Mouse (Mus musculus) CD8-positive naive resting alpha-beta T cell, adult 2 months (primary cell): ENCODE measurements around the gene Zfp281.
A peak's percentile ranks its signal among the peaks of the same experiment; 100 is the strongest.

Experiments
- DNase-seq, 2 experiments: peaks; one replicate each; pipeline ENCODE4 v3.0.0; 2022; ENCODE audit warnings: low read depth in 2 of 2, low spot score in 2 of 2

The Zfp281 gene

GRCm38 (mm10) chr1:136654385-136654784 is 29.7 kb downstream of the Zfp281 start:
- no peak for DNase-seq

GRCm38 (mm10) chr1:136656619-136657018 is 31.9 kb downstream of the Zfp281 start:
- DNase-seq, result no peak

GRCm38 (mm10) chr1:136658456-136659227 is 33.9 kb downstream of the Zfp281 start:
- DNase-seq, result no peak

DNA sequence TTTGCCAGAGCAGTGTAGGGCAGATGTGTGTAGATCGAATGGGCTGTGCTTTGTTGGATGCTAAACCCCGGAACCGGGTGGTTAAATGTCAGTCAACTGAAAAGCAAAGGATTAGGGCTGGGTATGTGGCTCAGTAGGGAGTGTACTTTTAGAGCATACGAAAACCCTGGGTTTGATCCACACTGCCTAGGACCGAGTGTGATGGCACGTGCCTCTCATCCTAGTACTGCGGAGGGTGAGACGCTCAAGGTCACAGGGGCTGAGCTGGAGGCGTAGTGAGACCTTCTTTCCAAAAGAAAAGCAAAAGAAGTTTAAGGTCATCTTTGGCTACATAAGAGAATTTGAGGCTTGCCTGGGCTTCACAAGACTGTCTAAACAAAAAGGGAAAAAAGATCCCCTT is 34.6 kb downstream of the Zfp281 start:
- DNase-seq, result no peak

GRCm38 (mm10) chr1:136659917-136660316 is 35.2 kb downstream of the Zfp281 start:
- DNase-seq, result no peak

DNA sequence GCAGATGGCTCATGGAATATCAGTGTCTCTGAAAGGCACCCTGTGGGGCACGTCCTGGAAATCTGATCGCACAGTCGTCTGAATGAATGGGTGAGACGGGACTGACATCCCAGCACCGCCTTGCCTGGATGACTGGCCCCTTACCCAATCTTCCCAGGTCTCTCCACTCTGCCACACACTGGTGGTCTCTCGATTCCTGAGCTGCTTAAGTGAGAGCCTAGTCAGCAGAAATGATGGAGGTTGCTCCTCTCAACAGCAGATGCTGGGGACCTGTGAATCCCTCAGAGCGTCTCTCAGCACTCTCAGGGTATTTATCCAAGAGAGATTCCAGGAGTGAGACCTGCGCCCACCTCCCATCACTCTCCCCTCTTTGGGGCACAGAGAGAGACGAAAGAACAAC is 36.8 kb downstream of the Zfp281 start:
- DNase-seq, result no peak

DNA sequence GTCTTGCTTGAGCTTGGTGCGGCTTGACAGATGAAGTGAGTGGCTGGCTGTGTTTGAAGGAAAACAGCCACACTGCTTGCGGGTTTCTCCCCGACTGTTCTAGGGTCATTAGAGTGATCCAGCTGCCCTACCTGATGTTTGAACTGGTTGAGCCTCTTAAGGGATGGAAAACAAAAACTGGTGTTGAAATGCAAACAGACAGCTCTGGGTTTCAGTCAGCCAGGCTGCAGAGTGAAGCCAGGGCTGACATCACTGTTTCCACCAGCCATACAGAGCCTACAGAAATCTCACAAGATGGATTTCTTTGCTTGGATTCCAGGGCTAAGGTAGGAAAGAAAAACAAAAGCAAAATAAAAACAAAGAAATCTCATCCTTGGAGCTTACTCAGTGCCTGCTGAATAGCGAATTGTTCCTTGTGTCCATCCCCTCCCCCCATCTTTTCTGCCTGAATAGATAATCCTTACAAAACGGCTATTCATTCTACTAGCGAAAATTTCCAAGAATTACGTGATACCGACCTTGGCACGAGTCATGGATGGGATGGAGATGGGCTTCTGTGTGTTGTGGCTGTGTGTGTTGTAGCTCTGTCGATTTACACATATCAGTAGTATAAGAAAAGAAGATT is 37.4 kb downstream of the Zfp281 start:
- no peak for DNase-seq

DNA sequence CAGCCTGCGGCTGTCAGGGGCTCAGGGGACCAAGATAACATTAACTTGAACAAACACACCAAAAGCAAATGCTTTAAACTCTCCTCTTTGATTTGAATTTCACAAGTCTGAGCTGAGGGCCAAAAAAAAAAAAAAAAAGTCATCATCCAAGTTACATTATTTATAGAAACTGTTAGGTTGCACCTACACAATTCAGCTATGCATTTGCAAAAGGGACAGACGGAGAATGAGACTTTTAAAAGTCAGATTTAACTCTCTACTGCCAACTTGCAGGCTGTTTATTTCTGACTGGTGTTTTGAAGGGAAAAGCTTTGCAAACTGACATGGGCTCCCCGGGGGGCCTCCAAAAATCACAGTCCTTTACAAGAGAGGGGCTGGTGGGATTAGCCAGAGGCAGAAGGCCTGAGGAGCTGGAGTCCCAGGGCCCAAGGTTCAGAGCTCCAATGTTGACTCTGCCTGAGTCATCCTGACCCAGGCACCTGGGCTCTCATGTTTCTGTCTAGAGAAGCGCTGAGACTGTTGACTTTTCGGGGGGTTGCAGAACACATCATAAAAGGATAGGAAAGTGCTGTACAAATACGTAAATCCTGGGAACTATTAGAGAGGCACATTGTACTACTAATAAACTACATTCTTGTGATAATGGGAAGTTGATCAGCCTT is 40.4 kb downstream of the Zfp281 start:
- DNase-seq, result no peak

DNA sequence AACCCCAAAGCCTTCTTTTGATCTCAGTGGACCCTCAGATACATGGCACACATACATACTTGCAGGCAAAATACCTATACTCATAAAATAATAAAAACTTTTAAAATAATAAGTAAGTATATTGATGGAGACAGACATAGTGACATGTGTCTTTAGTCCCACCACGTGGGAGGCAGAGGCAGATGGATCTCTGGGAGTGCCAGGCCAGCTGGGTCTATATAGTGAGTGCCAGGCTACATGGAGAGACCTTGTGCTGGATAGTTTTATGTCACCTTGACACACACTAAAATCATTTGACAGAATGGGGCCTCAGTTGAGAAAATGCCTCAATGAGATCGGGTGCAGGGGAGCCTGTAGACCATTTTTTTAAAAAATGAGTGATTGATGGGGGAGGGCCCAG is 41.8 kb downstream of the Zfp281 start:
- DNase-seq, result no peak

GRCm38 (mm10) chr1:136669926-136670325 is 45.2 kb downstream of the Zfp281 start:
- DNase-seq, result no peak

DNA sequence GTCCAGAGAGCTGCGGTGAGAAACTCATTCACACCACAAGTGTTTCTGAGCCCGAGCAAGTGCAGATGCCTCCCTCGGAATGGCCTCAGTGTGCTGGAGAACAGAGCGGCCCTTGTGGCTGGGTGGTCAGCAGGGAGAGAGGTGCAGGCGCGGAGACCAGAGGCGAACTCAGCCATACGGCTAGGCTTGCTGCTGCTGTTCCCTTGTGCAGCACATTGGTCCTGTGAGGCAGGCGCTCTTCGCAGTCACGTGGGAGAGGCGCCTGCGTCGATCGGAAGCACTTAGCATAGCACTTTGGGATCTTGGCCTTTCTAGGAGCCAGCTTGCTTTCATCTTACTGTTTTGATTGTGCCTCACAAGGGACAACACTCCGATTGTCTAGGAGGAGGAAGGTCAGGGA is 45.7 kb downstream of the Zfp281 start:
- DNase-seq, result no peak

DNA sequence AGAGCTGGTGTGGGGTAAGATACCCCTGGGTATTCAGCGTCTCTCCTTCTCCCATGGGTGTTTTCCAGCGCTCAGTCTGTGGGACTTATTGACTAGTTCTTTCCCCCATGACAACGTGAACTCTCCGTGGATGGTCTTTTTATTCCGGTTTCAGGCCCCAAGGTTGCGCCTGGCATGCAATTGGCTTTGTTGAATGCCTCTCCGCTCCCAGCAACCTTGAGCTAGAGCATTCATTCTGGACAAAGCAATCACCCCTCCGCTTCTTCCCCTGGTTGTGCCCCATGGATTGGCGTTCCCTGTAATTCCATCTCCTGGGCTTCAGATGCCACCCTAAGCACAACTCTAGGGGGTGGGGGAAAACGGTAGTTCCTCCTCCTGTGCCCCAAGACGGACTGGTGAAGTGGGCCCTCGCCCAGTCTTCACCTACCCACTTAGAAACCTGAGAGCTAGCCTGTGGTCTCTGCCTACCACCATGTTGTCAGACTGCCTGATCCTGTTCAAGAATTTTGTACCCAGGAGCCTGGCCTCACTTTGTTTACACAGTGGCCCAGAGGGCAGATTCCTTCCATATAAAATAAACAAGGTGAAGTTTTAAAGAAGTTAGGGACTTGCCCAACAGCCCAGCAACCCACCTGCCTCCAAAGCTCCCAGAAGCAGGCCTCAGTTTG is 47.2 kb downstream of the Zfp281 start:
- DNase-seq, result no peak

- peak; percentile 74 to 79 for DNase-seq
These were observed 47.9 kb downstream of the Zfp281 start for GRCm38 (mm10) chr1:136672564-136672963.

- no peak for DNase-seq
These were observed 48.6 kb downstream of the Zfp281 start for GRCm38 (mm10) chr1:136673293-136673692.

GRCm38 (mm10) chr1:136674548-136675455 is 50.1 kb downstream of the Zfp281 start:
- no peak for DNase-seq

GRCm38 (mm10) chr1:136675736-136676444 is 51.2 kb downstream of the Zfp281 start:
- DNase-seq, result no peak

DNA sequence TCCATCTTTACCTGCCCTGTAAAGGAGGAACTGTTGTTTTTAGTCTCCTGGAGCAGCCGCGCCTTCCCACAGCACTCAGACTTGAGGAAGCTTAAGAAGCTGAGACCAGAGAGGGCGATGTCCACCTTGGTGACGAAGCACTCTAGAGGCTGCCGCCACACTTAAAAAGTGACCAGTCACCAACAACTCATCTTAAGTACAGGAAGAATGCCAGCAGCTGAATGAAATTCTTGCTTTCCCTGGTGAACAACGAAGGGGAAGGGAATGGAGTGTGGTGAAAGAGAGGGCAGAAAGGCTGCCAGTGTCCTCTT is 51.7 kb downstream of the Zfp281 start:
- no peak for DNase-seq

DNA sequence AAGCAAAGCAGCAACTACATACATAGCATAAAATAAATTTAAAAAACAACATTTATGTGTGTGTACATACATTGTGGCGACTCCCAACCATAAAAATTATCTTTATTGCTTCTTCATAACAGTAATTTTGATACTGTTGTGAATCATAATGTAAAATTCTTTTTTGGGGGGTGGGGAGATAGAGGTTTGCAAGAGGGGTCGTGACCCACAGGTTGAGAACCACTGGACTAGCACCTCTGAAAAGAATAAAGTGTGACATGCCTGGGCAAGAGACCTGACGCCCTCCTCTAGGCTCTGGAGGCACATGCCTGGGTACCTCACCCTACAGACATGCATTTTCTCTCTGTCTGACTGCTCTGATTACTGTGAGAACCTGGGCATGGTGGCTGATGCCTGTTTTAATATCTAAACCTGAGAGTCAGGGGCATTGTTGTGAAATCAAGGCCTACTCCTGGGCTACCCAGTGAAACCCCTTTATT is 53.2 kb downstream of the Zfp281 start:
- DNase-seq, result no peak

DNA sequence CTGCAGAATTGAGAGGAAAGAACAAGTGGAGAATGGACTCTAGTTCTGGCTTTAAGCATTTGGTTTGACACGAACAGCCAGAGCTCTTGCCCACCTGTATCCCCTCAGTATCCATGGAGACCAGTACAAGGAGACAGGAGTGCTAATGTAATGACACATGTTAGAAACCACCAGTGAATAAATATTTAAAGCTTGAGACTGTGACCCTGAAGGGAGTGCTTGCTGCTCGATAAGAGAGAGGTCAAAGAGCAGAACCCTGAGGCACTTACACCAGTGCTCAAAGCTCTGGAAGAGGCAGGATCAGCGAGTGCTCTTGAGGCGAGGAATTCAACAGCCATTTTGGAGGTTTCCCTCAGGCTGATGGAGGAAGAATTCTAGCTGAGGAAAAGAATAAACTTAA is 54.1 kb downstream of the Zfp281 start:
- DNase-seq, result no peak
